Mouse (Mus musculus): ENCODE measurements around the gene Syce1l.

The Syce1l gene

DNA sequence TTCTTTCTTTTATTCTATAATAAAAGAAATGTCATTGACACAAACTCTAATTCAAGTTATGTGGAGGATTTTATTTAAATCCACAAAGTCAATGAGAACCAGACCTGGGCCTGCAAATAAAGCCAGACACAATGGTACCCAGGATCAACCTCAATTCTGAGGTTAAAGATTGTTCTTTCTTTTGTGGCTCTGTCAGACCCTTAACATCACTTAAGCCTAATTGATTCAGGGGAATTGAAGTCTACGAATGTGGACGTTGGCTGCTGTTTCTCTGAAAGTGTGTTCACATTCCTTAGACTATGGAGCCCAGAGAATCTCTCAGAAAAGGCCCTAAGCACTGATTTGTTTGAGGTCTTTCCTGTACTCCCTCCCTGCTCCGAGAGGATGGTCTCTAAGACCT, 30.3 kb downstream of the Syce1l start:
- no peak for DNase-seq

- no peak for DNase-seq
These were observed 31.6 kb downstream of the Syce1l start for GRCm38 (mm10) chr8:113674611-113675010.

- DNase-seq: no peak
These were observed 32.3 kb downstream of the Syce1l start for GRCm38 (mm10) chr8:113675281-113675680.

DNA sequence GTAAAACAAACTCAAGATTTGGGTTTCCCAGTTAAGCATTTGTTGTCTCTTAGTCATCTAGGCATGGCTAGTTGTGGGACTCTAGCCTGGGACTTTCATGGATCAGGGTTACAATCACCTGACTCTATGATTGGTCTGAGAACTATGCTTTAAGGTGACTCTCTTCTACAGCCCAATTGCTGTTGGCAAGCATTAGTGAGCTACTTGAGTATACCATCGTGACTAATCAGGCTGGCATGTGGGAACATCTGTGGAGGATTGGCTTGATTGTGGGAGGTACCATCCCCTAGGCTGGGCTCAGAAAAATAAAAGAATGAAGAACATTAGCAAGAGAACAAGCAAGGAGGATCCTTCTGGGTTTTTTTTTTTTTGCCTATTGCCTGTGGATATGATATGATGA, 33.8 kb downstream of the Syce1l start:
- DNase-seq: no peak

DNA sequence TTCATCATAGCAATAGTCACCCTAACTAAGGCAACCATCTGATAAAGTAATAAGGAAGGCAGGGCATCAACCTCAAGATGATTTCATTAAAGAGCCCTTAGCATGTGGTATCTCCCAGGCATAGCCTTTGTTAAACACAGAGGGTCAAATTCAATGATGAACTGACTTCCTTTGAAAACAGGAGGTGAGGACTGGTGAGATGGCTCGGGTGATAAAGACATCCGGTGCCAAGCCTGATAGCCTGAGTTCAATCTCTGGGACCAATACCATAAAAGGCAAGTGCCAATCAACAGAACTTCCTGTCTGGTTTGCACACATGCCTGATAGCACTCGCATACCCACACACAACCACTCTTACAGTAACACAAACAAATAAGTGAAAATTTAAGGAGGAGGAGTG, 36.3 kb downstream of the Syce1l start:
- DNase-seq: no peak

GRCm38 (mm10) chr8:113687889-113688542, 45.0 kb downstream of the Syce1l start:
- DNase-seq: no peak

- no peak for DNase-seq
These were observed 45.5 kb downstream of the Syce1l start for GRCm38 (mm10) chr8:113688543-113688915.

- DNase-seq: no peak
These were observed 48.8 kb downstream of the Syce1l start for GRCm38 (mm10) chr8:113691622-113692343.

GRCm38 (mm10) chr8:113704968-113705367, 62.0 kb downstream of the Syce1l start:
- no peak for DNase-seq

All from thymus, adult 18-20 months (tissue).